Mouse (Mus musculus) large intestine, adult 2 months (tissue): ENCODE measurements at regions not wholly inside any gene's neighbourhood (a gene's known extent, or its start where the extent isn't known, plus 50 kb on each side); places are given as distances from the start of the nearest gene placed in this dataset.

ENCODE experiments used
- DNase-seq: peaks from one replicate; pipeline ENCODE4 v3.0.0-alpha.2; 2012; ENCODE audit warnings: low read depth, low spot score
- WGBS: fragments of 180-500 bp; shearing (Covaris S2); methylation state at CpG from one replicate; pipeline ENCODE4 v1.1.7; 2018; 5-methylcytosine and 5-hydroxymethylcytosine counted together

DNA sequence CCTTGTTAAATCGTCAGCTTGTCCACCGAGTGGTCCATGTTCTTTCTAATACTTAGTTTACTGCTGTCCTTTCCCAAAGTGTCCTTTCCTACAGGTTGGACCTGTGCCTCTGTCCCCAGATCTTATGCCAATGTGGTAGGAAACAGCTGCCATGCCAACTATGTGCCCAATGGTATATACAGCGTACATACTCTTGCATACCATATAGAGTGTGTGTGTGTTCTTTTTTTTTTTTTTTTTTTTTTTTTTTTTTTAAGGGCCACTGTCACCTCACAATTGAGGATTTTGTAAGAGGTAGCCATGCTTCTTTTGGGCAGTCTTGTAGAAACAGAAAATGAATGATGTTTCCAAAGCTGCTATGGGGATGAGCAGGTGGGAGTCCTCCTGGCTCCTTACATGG, 1163.2 kb upstream of the A1bg start:
- WGBS, result 94% methylated on average over 3 of the region's 3 CpGs

DNA sequence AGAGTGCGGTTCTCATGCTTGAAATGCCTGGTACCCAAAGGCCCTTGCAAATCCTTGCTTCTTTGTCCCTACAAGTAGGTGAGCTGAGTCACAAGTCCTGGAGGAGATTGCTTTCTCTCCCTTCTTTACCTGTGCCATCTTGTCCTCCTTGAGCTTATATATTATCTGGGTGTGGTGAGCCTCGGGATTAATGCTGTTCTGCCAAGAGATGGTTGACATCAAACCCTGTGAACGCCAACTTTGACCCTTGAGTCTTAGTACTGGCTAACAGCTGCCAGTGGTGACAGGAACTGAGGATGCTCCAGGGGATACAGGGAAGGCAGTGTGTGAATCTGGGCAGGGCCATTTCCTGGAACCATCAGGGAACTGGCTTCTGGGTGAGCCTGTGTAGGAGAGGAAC, 1160.5 kb upstream of the A1bg start:
- whole genome bisulfite sequencing, result 85% methylated on average over 3 of the region's 3 CpGs
- DNase-seq, result no peak

More for the DNA sequence above, 1163.2 kb upstream of the A1bg start:
- DNase-seq, result no peak

DNA sequence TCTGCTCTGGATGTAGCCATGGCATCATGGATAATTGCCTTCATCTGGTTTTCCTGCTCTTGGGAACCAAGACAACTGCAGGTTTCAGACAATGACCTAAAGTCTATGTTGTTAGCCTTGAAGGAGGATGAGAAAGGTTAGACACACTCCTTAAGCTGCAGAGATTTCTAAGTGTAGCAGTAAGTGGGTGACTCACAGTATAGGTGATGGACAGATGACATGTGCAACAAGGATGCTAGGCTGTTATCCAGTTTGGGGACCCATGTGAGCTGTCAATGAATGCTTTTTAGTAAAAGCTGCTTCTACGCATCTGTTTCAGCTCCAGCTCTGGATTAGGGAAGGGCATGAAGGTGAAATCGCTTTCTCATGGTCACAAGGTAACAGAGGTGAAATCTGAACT, 1159.7 kb upstream of the A1bg start:
- no peak for DNase-seq
- 99% methylated on average over 2 of the region's 2 CpGs for WGBS

GRCm38 (mm10) chr15:62079155-62080109, 1156.6 kb upstream of the A1bg start:
- 17% methylated on average over 9 of the region's 9 CpGs for WGBS

DNA sequence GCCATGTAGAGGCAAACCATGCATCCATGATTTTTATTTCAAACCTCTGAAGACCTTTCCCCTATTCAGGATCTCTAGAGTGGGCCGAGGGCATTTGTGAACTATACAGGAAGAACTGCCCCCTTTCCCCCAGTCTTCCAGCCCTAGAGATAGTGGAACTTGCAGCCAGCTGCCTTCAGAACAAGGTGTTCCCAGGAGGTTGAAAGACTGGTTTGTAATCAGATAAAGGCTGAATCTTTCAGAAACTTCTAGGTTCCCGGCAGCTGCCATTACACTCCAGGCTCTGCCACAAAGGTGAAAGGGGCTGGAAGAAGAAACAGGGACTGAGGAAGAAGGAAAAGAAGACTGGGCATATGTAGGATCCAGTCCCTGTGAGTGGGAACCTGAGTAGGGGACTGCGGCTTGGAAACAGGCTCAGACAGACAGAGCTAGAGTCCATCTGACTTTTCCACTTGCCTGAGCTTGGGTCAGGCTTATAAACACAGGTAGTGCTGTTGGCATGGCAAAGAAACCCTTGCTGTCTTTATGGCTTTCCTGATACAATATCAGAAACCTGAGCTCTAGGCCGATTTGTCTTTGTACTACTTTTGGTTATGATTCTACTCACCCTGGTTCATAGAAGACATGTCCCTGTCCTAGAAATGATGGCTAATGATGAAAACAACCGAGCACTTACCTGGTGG, 1153.9 kb upstream of the A1bg start:
- no peak for DNase-seq
- WGBS, result 78% methylated on average over 5 of the region's 5 CpGs

More at GRCm38 (mm10) chr15:62079155-62080109, 1156.6 kb upstream of the A1bg start:
- DNase-seq, result peak; percentile 33

DNA sequence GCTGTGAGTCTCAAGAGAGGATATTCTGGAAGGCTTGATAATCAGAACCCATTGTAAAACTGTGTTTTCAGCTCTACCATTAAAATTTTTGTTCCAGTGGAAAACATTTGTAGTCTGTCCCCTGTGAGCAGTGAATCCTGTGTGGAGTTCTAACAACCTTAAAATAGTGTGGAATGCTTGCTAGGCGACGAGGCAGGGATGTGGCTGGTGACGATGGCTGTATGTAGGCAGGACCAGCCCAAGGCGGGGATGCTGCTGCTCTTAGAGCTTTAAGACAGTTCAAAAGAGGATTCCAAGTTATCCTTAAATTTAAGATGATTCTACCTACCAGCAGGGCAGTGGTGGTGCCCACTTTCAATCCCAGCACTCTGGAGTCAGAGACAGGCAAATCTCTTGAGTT, 1151.9 kb upstream of the A1bg start:
- no peak for DNase-seq
- WGBS, result 95% methylated on average over 4 of the region's 4 CpGs

DNA sequence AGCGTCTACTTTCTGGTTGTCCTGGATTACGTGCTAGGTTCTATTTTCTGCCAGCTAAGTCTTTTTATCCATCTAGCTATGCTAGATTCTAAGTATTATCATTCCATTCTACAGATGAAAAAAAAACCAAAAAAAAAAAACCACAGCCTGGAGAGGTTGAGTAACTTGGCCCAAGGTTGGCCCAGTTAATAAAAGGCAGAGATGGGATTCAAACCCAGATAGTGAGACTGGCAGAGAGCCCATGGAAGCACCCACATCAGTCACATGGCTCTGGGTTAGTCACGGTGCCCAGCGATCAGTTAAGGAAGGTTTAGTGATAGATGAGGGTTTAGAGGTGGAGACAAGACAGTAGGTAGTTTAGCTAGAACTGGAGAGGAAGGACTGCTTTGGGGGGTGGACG, 1150.8 kb upstream of the A1bg start:
- WGBS, result 94% methylated on average over 5 of the region's 5 CpGs
- no peak for DNase-seq

DNA sequence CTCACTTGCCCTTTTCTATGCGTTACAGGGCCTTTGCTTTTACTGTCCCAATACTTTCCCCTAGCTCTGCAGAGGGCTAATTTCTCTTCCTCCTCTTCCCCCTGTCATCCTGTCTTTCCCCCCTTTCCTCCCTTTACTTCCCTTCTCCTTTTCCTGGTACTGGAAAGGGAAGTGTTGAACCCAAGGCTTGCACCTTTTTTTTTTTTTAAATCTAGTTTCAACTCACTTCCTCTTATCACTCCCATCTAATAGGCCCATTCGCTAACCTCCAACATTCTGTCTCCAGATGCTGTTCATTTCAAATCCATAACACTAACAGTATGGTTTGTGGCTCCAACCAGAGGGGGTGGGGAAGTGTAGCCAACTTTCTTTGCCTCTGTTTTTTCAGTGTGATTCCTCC, 1148.5 kb upstream of the A1bg start:
- WGBS, result 86% methylated on average over 2 of the region's 2 CpGs

DNA sequence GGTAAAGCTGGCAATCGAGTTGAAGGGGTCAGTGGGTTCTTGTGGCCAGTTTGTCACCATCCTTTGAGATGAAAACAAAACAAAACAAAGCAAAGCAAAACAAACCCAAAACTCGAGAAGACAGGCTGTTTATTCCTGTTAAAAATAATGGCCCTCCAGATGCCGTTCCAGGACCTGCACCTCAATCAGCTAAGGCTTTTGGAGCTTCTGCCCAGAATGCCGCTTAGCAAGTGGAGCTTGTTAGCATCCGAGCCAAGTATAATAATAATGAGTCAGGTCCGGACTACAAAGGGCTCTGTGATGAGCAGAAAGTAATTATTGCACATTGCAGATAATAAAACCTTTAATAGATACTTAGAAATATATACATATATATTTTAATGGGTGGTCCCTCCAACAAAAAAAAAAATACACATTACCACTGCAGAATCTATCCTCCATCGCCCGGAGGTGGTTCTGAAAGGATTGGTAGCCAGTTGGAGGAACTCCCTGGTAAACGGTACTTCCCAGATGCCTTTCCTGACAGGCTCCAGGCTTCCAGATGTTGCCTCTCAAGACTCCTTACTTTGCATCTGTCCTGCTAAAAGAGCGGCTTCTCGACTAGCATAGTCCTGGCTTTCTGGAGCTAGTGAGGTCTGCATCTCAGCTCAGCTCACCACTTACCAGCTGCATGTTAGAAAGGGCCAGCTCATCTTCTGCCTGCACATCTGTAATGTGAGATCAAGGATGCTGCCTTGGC, 1145.8 kb upstream of the A1bg start:
- 55% methylated on average over 11 of the region's 11 CpGs for WGBS

More for the DNA sequence above, 1148.5 kb upstream of the A1bg start:
- DNase-seq, result no peak

GRCm38 (mm10) chr15:62064399-62064798, 1141.6 kb upstream of the A1bg start:
- WGBS, result 97% methylated on average over 3 of the region's 3 CpGs
- DNase-seq, result no peak

More for the DNA sequence above, 1145.8 kb upstream of the A1bg start:
- DNase-seq, result no peak

GRCm38 (mm10) chr15:62057449-62057848, 1134.6 kb upstream of the A1bg start:
- WGBS, result 87% methylated on average over 2 of the region's 2 CpGs
- no peak for DNase-seq

- DNase-seq, result no peak
- 72% methylated on average over 11 of the region's 11 CpGs for WGBS
These were observed 1134.1 kb upstream of the A1bg start for GRCm38 (mm10) chr15:62056889-62057288.

GRCm38 (mm10) chr15:62056401-62056800, 1133.6 kb upstream of the A1bg start:
- 77% methylated on average over 3 of the region's 3 CpGs for WGBS
- no peak for DNase-seq

GRCm38 (mm10) chr15:62055011-62055410, 1132.2 kb upstream of the A1bg start:
- 27% methylated on average over 2 of the region's 2 CpGs for WGBS
- no peak for DNase-seq

GRCm38 (mm10) chr15:62053420-62054239, 1130.8 kb upstream of the A1bg start:
- WGBS, result 78% methylated on average over 8 of the region's 8 CpGs
- no peak for DNase-seq

DNA sequence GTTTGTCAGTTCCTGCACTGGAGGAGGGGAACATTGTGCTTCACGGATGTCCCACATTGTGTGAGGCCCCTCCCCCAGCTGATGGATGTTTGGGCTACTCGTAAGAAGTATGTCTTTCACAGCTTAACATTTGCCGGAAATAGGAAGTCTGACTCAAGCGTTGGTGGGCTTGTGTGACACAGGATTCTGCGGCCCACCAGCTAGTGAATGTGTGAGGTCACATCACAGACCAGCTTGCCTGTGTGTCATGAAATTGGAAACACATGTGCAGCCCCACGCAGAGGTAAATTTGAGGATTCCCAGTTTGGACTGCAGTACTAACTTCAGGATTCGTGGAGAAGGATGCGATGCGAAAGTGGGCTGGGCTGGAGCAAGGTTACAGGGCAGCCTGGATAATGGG, 1126.6 kb upstream of the A1bg start:
- 88% methylated on average over 9 of the region's 9 CpGs for WGBS
- no peak for DNase-seq

DNA sequence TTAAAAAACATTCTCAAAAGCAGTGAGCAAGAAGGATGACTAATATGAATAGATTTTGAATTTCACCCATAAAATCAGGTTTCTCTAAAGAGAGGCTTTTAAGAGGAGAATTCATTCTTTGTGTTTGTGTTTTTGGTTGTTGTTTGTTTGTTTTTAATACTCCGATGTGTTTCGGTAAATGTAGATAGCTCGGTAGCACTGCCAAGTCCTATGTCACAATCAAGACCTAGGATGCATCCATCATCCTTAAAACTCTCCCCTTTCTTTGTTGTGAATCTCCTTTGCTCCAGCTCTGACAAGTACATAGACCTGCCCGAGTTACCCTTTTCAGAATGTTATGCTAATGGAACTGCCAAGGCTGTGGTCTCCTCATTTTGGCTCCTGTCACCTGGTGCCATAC, 1126.2 kb upstream of the A1bg start:
- 70% methylated on average over 4 of the region's 4 CpGs for WGBS
- no peak for DNase-seq

GRCm38 (mm10) chr15:62046276-62046675, 1123.5 kb upstream of the A1bg start:
- no peak for DNase-seq
- 79% methylated on average over 3 of the region's 3 CpGs for whole genome bisulfite sequencing

DNA sequence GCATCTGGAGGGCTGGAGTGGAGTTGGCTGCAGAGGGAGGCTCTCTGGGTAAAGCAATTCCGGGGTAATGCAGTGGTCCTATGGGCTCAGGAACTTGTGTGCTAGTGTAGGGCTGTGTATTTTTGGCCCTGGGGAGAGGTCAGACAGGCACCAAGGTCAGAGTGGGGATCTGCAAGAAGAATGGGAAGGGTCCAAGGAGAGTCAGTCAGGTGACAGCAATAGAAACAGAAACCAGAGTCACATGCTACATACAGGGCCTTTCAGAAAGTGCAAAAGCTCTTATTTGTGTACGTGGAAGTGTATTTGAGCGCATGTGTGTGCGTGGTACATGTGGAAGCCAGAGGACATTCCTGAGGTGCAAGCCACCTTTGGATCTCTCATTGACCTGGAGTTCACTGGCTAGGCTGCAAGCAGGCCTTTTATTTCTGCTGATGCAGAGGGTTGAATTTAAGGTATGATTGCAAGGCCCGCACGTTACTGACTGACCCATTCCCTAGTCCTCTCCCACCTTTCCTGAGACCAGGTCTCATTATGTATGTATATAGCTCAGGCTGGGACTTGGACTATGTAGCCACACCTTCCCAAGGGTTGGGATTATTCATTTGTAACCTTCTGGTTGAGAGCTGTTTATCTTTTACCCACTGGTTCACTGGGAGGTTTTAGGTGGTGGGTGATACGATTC, 1122.0 kb upstream of the A1bg start:
- DNase-seq, result no peak
- 93% methylated on average over 7 of the region's 7 CpGs for WGBS
